Mouse (Mus musculus): ENCODE data around the gene Vamp4.
"Not testable (repeated sequence)": the region's sequence is repeated elsewhere in the genome, so short reads cannot be mapped to it uniquely, and the experiment has no call there.

The Vamp4 gene

DNA sequence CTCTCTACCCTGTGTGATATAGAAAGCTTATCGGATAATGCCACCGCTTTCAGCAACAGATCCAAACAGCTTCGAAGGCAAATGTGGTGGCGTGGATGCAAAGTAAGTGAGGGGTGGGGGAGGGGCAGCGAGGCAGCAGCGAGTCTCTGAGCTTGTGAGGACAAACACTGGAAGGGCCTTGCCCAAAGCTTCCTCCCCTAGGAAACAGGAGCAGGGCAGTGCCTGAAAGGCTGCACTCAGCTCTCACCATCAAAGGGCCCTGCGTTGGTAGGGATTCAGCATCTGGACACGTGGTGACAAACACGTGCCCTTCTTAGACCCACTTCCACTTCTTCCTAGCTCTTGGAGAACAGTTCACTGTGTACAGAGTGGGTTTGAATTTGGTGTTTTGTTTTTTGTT is 19.1 kb downstream of the Vamp4 start:
- DNase-seq (ENCODE audit: low read depth) = no peak

GRCm38 (mm10) chr1:162590415-162590997 is 20.2 kb downstream of the Vamp4 start:
- DNase-seq (ENCODE audit: low read depth) = no peak

GRCm38 (mm10) chr1:162597379-162598102 is 27.2 kb downstream of the Vamp4 start:
- peak; percentile 15 for DNase-seq (ENCODE audit: low read depth)

DNA sequence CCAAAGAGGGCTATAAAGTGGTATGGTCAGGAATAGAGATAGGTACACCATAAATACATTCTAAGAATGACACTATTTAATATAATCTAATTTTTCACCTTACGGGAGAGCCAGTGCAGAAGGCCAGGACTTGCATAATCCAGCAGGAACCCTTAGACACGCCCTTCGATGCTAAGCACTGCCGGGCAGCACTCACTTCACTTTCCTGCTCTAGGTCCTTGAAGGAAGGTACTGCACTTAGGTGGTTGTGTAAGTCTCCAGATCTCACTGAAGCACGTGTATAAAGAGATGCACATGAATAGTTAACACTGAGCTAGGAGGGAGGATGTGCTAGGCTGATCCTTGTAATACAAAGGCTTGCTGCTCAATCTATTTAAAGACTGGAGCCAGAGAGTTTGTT is 29.3 kb downstream of the Vamp4 start:
- no peak for DNase-seq (ENCODE audit: low read depth)

- DNase-seq (ENCODE audit: low read depth) = no peak
These were observed 31.0 kb downstream of the Vamp4 start for GRCm38 (mm10) chr1:162601288-162601687.

- no peak for DNase-seq (ENCODE audit: low read depth)
These were observed 37.8 kb downstream of the Vamp4 start for GRCm38 (mm10) chr1:162608127-162608526.

DNA sequence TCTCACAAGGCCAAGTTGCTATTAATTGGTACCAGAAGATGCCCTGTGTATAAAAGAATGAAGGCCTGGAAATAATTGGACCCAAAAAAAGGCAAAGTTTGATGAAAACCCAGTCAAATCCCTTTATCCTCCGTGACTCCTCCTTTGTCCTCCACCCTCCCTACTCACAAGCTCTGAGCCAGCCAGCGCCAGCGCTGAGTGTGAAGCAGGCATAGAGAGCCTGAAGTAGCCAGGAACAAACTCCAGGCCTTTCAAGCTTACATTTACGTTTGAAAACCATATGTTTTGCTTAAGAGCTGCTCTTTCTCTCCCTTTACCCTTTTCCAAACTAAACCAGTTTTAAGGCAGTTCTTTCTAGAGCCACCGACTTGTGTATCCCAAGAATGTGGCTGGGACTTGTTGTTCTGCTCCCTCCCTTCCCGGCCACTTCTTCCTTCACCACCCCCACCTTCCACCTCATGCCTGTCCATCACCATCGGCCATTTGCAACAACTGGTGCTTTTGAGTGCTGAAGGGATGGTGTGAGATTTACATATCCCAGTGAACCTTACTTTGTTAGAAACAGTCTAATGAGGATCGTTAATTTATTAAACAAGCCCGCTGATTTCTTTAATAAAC is 39.4 kb downstream of the Vamp4 start:
- DNase-seq (ENCODE audit: low read depth) = no peak

DNA sequence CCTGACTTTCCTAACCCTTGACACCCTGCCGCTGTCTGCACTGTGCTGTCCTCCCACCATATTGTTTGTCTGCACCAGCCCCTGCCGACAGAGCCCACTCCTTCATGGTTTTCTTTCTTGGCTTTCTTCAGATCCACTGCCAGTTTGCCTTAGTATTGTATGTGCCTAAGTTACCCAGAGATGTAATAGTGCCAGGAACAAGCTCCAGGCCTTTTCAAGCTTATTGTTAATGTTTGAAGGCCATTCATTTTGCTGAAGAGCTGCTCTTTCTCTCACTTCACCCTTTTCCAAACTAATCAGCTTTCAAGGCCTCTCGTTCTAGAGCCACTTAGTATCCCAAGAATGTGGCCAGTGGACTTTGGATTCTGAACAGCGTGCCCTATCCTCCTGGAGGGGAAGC is 40.9 kb downstream of the Vamp4 start:
- DNase-seq (ENCODE audit: low read depth) = no peak

- DNase-seq (ENCODE audit: low read depth) = peak; percentile 9
These were observed 45.2 kb downstream of the Vamp4 start for GRCm38 (mm10) chr1:162615511-162615910.

GRCm38 (mm10) chr1:162620487-162620886 is 50.2 kb downstream of the Vamp4 start:
- peak; percentile 16 for DNase-seq (ENCODE audit: low read depth)

DNA sequence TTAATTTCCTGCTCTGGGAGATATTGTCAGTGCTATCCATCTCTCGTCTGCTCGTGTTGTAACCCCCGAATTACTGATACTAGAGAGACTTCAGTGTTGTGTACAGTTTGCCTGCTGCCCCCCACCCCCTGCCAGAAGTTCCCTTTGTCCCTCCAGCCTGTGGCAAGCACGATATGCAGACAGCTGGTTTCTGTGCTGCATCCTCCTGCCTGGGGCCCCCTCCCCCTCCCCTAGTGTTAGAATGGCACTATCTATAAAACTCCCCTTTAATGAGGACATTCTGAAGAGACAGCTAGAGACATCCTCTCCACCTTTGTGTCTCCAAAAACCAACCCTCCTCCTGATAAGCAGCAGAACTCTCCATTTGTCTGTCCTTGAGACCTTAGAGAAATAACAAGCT is 53.6 kb downstream of the Vamp4 start:
- DNase-seq (ENCODE audit: low read depth) = no peak

GRCm38 (mm10) chr1:162625229-162625628 is 54.9 kb downstream of the Vamp4 start:
- DNase-seq (ENCODE audit: low read depth) = no peak

- not testable (repeated sequence) for DNase-seq (ENCODE audit: low read depth)
These were observed 57.5 kb downstream of the Vamp4 start for GRCm38 (mm10) chr1:162627821-162628220.

- not testable (repeated sequence) for DNase-seq (ENCODE audit: low read depth)
These were observed 58.0 kb downstream of the Vamp4 start for GRCm38 (mm10) chr1:162628326-162628725.

DNA sequence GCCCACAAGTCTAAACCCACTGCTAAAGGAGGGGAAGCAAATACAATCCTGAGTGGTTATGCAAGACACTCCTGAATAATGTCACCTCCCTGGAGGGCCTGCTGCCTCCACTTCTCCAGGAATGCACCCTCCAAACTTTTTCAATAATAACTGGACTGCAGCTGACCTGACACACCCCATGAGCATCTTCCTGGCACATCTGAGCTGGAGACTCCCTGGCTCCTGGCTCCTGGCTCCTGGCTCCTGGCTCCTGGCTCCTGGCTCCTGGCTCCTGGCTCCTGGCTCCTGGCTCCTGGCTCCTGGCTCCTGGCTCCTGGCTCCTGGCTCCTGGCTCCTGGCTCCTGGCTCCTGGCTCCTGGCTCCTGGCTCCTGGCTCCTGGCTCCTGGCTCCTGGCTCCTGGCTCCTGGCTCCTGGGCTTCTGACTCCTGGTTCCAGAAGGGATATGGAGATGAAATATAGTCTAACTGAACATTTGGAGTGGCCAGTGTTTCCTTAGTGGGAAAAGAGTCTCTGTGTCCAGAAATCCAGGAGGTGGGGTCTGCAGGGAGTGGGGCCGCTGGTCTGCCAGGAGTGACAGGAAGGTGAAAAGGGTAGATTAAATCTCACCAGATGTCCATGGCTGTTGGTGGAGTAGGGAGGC is 65.1 kb downstream of the Vamp4 start:
- DNase-seq (ENCODE audit: low read depth) = not testable (repeated sequence)

GRCm38 (mm10) chr1:162636516-162636915 is 66.2 kb downstream of the Vamp4 start:
- DNase-seq (ENCODE audit: low read depth) = no peak

- DNase-seq (ENCODE audit: low read depth) = no peak
These were observed 68.2 kb downstream of the Vamp4 start for GRCm38 (mm10) chr1:162638535-162638934.

DNA sequence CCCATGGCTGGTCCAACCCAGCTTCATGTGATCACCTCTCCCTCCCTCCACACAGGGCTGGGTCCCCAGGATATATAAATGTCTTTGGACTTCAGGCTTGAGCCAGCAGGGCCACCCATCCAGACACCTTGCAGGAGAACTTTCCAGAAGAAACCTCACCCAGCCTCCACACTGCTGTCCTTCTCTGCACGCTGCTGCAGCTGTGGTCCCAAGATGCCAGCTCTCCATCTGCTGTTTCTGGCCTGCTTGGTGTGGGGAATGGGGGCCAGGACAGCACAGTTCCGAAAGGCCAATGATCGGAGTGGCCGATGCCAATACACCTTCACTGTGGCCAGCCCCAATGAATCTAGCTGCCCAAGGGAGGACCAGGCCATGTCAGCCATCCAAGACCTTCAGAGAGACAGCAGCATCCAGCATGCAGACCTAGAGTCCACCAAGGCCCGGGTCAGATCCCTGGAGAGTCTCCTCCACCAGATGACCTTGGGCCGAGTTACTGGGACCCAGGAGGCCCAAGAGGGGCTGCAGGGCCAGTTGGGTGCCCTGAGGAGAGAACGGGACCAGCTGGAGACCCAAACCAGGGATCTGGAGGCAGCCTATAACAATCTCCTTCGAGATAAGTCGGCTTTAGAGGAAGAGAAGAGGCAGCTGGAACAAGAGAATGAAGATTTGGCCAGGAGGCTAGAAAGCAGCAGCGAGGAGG is 68.9 kb downstream of the Vamp4 start, which contains the start of gene Myoc:
Gene Myoc (plus strand): TSS at position 105 of the 700 bp plus-strand sequence.
- no peak for DNase-seq (ENCODE audit: low read depth)

- DNase-seq (ENCODE audit: low read depth) = no peak
These were observed 69.5 kb downstream of the Vamp4 start for GRCm38 (mm10) chr1:162639861-162640260.

DNA sequence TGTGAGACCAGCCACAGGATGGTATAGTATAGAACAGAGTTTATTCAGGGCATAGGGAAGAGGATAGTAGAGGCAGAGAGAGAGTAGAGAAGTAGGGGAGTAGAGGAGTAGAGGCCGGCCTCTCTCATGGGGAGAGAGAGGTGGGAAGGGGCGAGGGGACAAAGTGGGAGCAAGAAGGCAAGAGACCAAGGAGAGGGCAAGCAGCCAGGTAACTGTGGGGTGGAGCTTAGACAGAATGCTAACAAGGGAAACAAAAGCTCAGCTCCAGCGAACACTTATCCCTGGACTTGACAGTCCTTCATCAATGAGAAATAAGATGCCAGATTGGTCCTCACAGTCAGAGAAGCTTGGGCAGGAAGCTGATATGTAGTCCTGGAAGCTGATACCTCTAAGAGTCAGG is 72.3 kb downstream of the Vamp4 start:
- no peak for DNase-seq (ENCODE audit: low read depth)

DNA sequence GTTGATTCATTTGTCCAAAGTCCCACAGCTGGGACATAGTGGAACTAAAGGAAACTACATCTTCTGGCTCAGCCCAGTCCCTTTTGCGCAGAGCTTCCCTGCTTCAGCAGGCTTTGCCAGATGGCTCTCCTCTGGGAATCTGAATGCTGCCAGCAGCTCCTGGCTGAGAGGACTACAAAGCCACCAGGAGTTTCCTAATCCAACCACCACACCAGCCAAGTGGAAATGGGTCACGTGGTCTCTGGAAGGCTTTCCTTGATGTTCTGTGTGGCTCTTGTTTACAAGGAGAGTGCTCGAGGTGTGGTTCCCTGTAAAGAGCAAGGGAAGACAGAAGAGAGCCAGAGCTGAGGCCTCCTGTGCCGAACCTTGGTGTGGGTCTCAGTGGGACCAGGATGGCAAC is 73.4 kb downstream of the Vamp4 start:
- no peak for DNase-seq (ENCODE audit: low read depth)

GRCm38 (mm10) chr1:162646083-162646686 is 75.9 kb downstream of the Vamp4 start:
- peak; percentile 24 for DNase-seq (ENCODE audit: low read depth)

Data from c-Kit-positive CD71-positive TER-119-negative erythroid progenitor cells, embryonic 14.5 days (primary cell).